Mouse (Mus musculus) left cerebral cortex, postnatal 25 days (tissue): ENCODE measurements around the gene Zfp775. TPM values are rescaled to one million over a fixed set of nuclear protein-coding genes. Genes with fewer than 3 reads are reported as not detected.
A peak's percentile ranks its signal among the peaks of the same experiment; 100 is the strongest.
"Not testable (repeated sequence)": the region's sequence is repeated elsewhere in the genome, so short reads cannot be mapped to it uniquely, and the experiment has no call there.

Experiments used
- DNase-seq, 2 experiments: peaks; one replicate each; pipeline ENCODE4 v3.0.0; 2022; ENCODE audit warnings: low spot score in 2 of 2, mixed read lengths in 1 of 2
- intact Hi-C: fragments of 180-260 bp; cut with DNase I; formaldehyde crosslinking; loops from one replicate; pipeline ENCODE4 v1.15.1; 2025
- total RNA-seq, 2 experiments: library from RNA; stranded (reverse); gene quantifications; 2 replicates each; pipeline ENCODE4 v1.2.3; 2021

The Zfp775 gene
- total RNA-seq, 2 experiments from 2014 or later, result 5.0 to 7.2 TPM

GRCm38 (mm10) chr6:48622186-48622843 lies 20.5 kb downstream of the Zfp775 start:
- intact Hi-C loops, DNase-seq: not testable (repeated sequence)

GRCm38 (mm10) chr6:48623460-48623859 lies 21.6 kb downstream of the Zfp775 start:
- DNase-seq, result no peak
- intact Hi-C loops, result no loop called here

- DNase-seq, result peak in 1 of 2 experiments; percentile 12
Measured at GRCm38 (mm10) chr6:48626464-48626863, 24.6 kb downstream of the Zfp775 start, which contains the start of gene AI854703. Gene AI854703, plus strand, starts transcription at chr6:48626764.

GRCm38 (mm10) chr6:48626984-48627383 lies 25.1 kb downstream of the Zfp775 start:
- intact Hi-C loops, result loop anchor here (2.0 to 5.0 kb wide), 3 partner anchors 26 to 70 kb away; partner anchors contain the start of genes Gm44965 and Repin1
- peak; percentile 74 for DNase-seq

More at GRCm38 (mm10) chr6:48626464-48626863, 24.6 kb downstream of the Zfp775 start, which contains the start of gene AI854703:
- intact Hi-C loops, result loop anchor here (2.0 to 5.0 kb wide), 3 partner anchors 26 to 69 kb away; partner anchors contain the start of genes Gm44965 and Repin1

GRCm38 (mm10) chr6:48627511-48627924 lies 25.7 kb downstream of the Zfp775 start:
- intact Hi-C loops, result loop anchor here (2.0 to 5.0 kb wide), 3 partner anchors 27 to 70 kb away; partner anchors contain the start of genes Gm44965 and Repin1
- DNase-seq, result peak in 1 of 2 experiments; percentile 32

GRCm38 (mm10) chr6:48628377-48628776 lies 26.5 kb downstream of the Zfp775 start:
- DNase-seq, result no peak
- intact Hi-C loops, result loop anchor here (5.0 kb wide), 2 partner anchors 36 to 71 kb away; partner anchors contain the start of genes Gm44965 and Repin1

GRCm38 (mm10) chr6:48628808-48629660 lies 27.2 kb downstream of the Zfp775 start:
- DNase-seq, result peak; percentile 55 to 75
- intact Hi-C loops, result loop anchor here (5.0 kb wide), 2 partner anchors 37 to 72 kb away; partner anchors contain the start of genes Gm44965 and Repin1

GRCm38 (mm10) chr6:48629661-48630034 lies 27.8 kb downstream of the Zfp775 start:
- intact Hi-C loops, result loop anchor here (5.0 kb wide), 2 partner anchors 37 to 72 kb away; partner anchors contain the start of genes Gm44965 and Repin1
- no peak for DNase-seq

- DNase-seq, result no peak
- intact Hi-C loops, result no loop called here
Measured at GRCm38 (mm10) chr6:48630831-48631230, 29.0 kb downstream of the Zfp775 start.

GRCm38 (mm10) chr6:48635105-48635504 lies 33.2 kb downstream of the Zfp775 start:
- intact Hi-C loops, result no loop called here
- no peak for DNase-seq

GRCm38 (mm10) chr6:48636515-48636914 lies 34.7 kb downstream of the Zfp775 start:
- no peak for DNase-seq
- intact Hi-C loops, result no loop called here

- intact Hi-C loops, result no loop called here
- DNase-seq, result no peak
Measured at GRCm38 (mm10) chr6:48637811-48638500, 36.1 kb downstream of the Zfp775 start.

GRCm38 (mm10) chr6:48638553-48638952 lies 36.7 kb downstream of the Zfp775 start:
- intact Hi-C loops, result no loop called here
- no peak for DNase-seq

- DNase-seq, result no peak
- intact Hi-C loops, result loop anchor here (5.0 kb wide), 1 partner anchor 94 kb away; no protein-coding TSS in a partner anchor
Measured at GRCm38 (mm10) chr6:48641391-48641790, 39.5 kb downstream of the Zfp775 start.

GRCm38 (mm10) chr6:48642764-48643292 lies 41.0 kb downstream of the Zfp775 start:
- intact Hi-C loops, result loop anchor here (2.0 to 5.0 kb wide), 2 partner anchors 60 to 96 kb away; no protein-coding TSS in a partner anchor
- peak; percentile 32 to 63 for DNase-seq

- peak; percentile 64 to 71 for DNase-seq
- intact Hi-C loops, result loop anchor here (2.0 to 5.0 kb wide), 2 partner anchors 312 to 467 kb away; no protein-coding TSS in a partner anchor
Measured at GRCm38 (mm10) chr6:48645660-48646308, 43.9 kb downstream of the Zfp775 start.

GRCm38 (mm10) chr6:48646309-48646690 lies 44.4 kb downstream of the Zfp775 start:
- intact Hi-C loops, result loop anchor here (2.0 to 5.0 kb wide), 2 partner anchors 311 to 467 kb away; no protein-coding TSS in a partner anchor
- no peak for DNase-seq

GRCm38 (mm10) chr6:48646995-48647394 lies 45.1 kb downstream of the Zfp775 start, which contains the start of gene Gimap8:
Gene Gimap8, plus strand, starts transcription at chr6:48647234.
- DNase-seq, result no peak
- intact Hi-C loops, result loop anchor here (2.0 to 5.0 kb wide), 2 partner anchors 310 to 468 kb away; no protein-coding TSS in a partner anchor
